Mouse (Mus musculus) midbrain, postnatal 0 days (tissue): ENCODE data around the gene Mrps7. TPM values are rescaled to one million over a fixed set of nuclear protein-coding genes. Genes with fewer than 3 reads are reported as not detected.

ENCODE experiments used
- ATAC-seq: fragments of 200-750 bp; cut with Nextera tagmentation; 2 replicates; pipeline ENCODE4 v1.8.0; 2017; ENCODE audit warnings: moderate number of reproducible peaks, mild to moderate bottlenecking, moderate TSS enrichment, moderate library complexity; ENCODE audit not compliant: low FRiP score
- DNase-seq: peaks from one replicate; pipeline ENCODE4 v3.0.0-alpha.2; 2015; ENCODE audit warnings: low spot score
- H3K27ac ChIP-seq: fragments of 300-500 bp; sonication (generic); 2 replicates; pipeline ENCODE4 v1.5.1; 2014; ENCODE audit warnings: low read depth, mild to moderate bottlenecking, low read length, mixed read lengths
- H3K27me3 ChIP-seq: fragments of 300-500 bp; sonication (generic); 2 replicates; pipeline ENCODE4 v1.6.1; 2014; ENCODE audit warnings: low read length, control low read depth, mixed read lengths; ENCODE audit not compliant: insufficient read depth
- H3K36me3 ChIP-seq: fragments of 300-500 bp; sonication (generic); 2 replicates; pipeline ENCODE4 v1.6.1; 2014; ENCODE audit warnings: low read length, control low read depth, mixed read lengths; ENCODE audit not compliant: insufficient read depth
- H3K4me1 ChIP-seq: fragments of 300-500 bp; sonication (generic); 2 replicates; pipeline ENCODE4 v1.6.1; 2014; ENCODE audit warnings: mild to moderate bottlenecking, control low read depth, antibody characterized with exemption, low read length, mixed read lengths; ENCODE audit not compliant: insufficient read depth
- H3K4me2 ChIP-seq: fragments of 300-500 bp; sonication (generic); 2 replicates; pipeline ENCODE4 v1.6.1; 2014; ENCODE audit warnings: low read depth, mild to moderate bottlenecking, low read length, mixed read lengths; ENCODE audit not compliant: poor library complexity, severe bottlenecking
- H3K4me3 ChIP-seq: fragments of 300-500 bp; sonication (generic); 2 replicates; pipeline ENCODE4 v1.5.1; 2014; ENCODE audit warnings: low read depth, mild to moderate bottlenecking, low read length, moderate library complexity
- H3K9ac ChIP-seq: fragments of 300-500 bp; sonication (generic); replicated peaks from 2 replicates; pipeline ENCODE4 v1.6.1; 2014; ENCODE audit warnings: mild to moderate bottlenecking, low read length, moderate library complexity, mixed read lengths; ENCODE audit not compliant: poor library complexity, severe bottlenecking
- H3K9me3 ChIP-seq: fragments of 300-500 bp; sonication (generic); 2 replicates; pipeline ENCODE4 v1.6.1; 2016; ENCODE audit warnings: low read length, control low read depth
- CTCF ChIP-seq: IDR thresholded peaks from 2 replicates; pipeline ENCODE4 v1.5.1; 2016; ENCODE audit warnings: antibody characterized with exemption, mild to moderate bottlenecking
- WGBS: fragments of 180-500 bp; shearing (Covaris S2); extraction: QIAGEN DNeasy Blood & Tissue Kit; methylation state at CpG from one replicate; pipeline ENCODE4 v1.1.7; 2014; 5-methylcytosine and 5-hydroxymethylcytosine counted together
- polyA plus RNA-seq: library from polyadenylated mRNA; unstranded; fragments of >200 nt; fragmentation: Nextera tagmentation; extraction: Ambion mirVana; gene quantifications from 2 replicates; pipeline ENCODE4 v1.2.1, GENCODE M21; 2015
- total RNA-seq: library from RNA; depleted of rRNA; stranded (reverse); fragments of >200 nt; gene quantifications from 2 replicates; pipeline ENCODE4 v1.2.3, GENCODE M21; 2014

Gene Mrps7
- total and polyA plus RNA-seq, 2 experiments from 2014 or later = 39.6 to 81.8 TPM

- H3K36me3 ChIP-seq = peaks cover 12% of the 10 kb centered on the region; the same call in 1 of the 2 replicates
- H3K27me3 ChIP-seq = no peaks in the 10 kb centered on the region
- peak overlapping the region; percentile 94 for H3K27ac ChIP-seq
- peaks cover 5% of the 10 kb centered on the region for H3K4me1 ChIP-seq
- ATAC-seq = no peak
- peak overlapping the region; percentile 93 for H3K4me2 ChIP-seq
- WGBS = 6% methylated on average over 15 of the region's 15 CpGs
- H3K9me3 ChIP-seq = no peaks in the 10 kb centered on the region
- no peak for TF ChIP-seq CTCF
- peak overlapping the region; percentile 85 for H3K4me3 ChIP-seq
- peak overlapping the region; percentile 99 for H3K9ac ChIP-seq
- no peak for DNase-seq
These were observed 623 bp upstream of the Mrps7 start for GRCm38 (mm10) chr11:115603128-115603475.

- peaks cover 5% of the 10 kb centered on the region for H3K4me1 ChIP-seq
- peaks cover 16% of the 10 kb centered on the region for H3K36me3 ChIP-seq
- DNase-seq (no peak), ATAC-seq (peak; percentile 39)
- no peaks in the 10 kb centered on the region for H3K27me3 ChIP-seq
- TF ChIP-seq CTCF = no peak
- no peaks in the 10 kb centered on the region for H3K9me3 ChIP-seq
- peak overlapping the region; percentile 94 for H3K27ac ChIP-seq
- H3K9ac ChIP-seq = peak overlapping the region; percentile 99
- WGBS = 1% methylated on average over 25 of the region's 26 CpGs
- peak overlapping the region; percentile 85 for H3K4me3 ChIP-seq
- H3K4me2 ChIP-seq = peak overlapping the region; percentile 93
These were observed 575 bp downstream of the Mrps7 start for GRCm38 (mm10) chr11:115604304-115604696.

GRCm38 (mm10) chr11:115606733-115607132 is 3.0 kb downstream of the Mrps7 start:
- ATAC-seq (no peak), DNase-seq (no peak)
- H3K4me3 ChIP-seq = no peak overlapping the region
- H3K4me1 ChIP-seq = peaks cover 5% of the 10 kb centered on the region
- WGBS = 95% methylated on average over 18 of the region's 18 CpGs
- TF ChIP-seq CTCF = no peak
- H3K27me3 ChIP-seq = no peaks in the 10 kb centered on the region
- H3K27ac ChIP-seq = no peak overlapping the region
- no peaks in the 10 kb centered on the region for H3K9me3 ChIP-seq
- peaks cover 19% of the 10 kb centered on the region for H3K36me3 ChIP-seq
- H3K9ac ChIP-seq = no peak overlapping the region
- H3K4me2 ChIP-seq = no peak overlapping the region

GRCm38 (mm10) chr11:115608421-115609399 is 5.0 kb downstream of the Mrps7 start:
- DNase-seq (peak; percentile 73), ATAC-seq (no peak)
- Histone ChIP-seq H3K4me1 (no peaks in the 10 kb centered on the region), H3K27ac (no peak overlapping the region), H3K4me2 (no peak overlapping the region), H3K9ac (no peak overlapping the region), H3K4me3 (no peak overlapping the region), H3K27me3 (no peaks in the 10 kb centered on the region), H3K9me3 (no peaks in the 10 kb centered on the region), H3K36me3 (peaks cover 19% of the 10 kb centered on the region)
- WGBS = 75% methylated on average over 23 of the region's 23 CpGs
- TF ChIP-seq CTCF = no peak

- no peak for DNase-seq
- H3K27ac ChIP-seq = no peak overlapping the region
- no peaks in the 10 kb centered on the region for H3K27me3 ChIP-seq
- no peak overlapping the region for H3K4me2 ChIP-seq
- H3K9me3 ChIP-seq = no peaks in the 10 kb centered on the region
- H3K4me3 ChIP-seq = no peak overlapping the region
- no peaks in the 10 kb centered on the region for H3K4me1 ChIP-seq
- 77% methylated on average over 3 of the region's 3 CpGs for WGBS
- no peak overlapping the region for H3K9ac ChIP-seq
- TF ChIP-seq CTCF = no peak
- ATAC-seq = no peak
- H3K36me3 ChIP-seq = peaks cover 21% of the 10 kb centered on the region
These were observed 5.9 kb downstream of the Mrps7 start for GRCm38 (mm10) chr11:115609576-115609975.

- DNase-seq (no peak), ATAC-seq (no peak)
- Histone ChIP-seq H3K36me3 (peaks cover 30% of the 10 kb centered on the region), H3K27me3 (no peaks in the 10 kb centered on the region), H3K9ac (0 out of 2 replicates have a peak overlapping the region, but pooled peaks have one; percentile 8), H3K4me1 (no peaks in the 10 kb centered on the region), H3K9me3 (no peaks in the 10 kb centered on the region), H3K4me3 (no peak overlapping the region), H3K4me2 (no peak overlapping the region), H3K27ac (no peak overlapping the region)
- TF ChIP-seq CTCF = no peak
- whole genome bisulfite sequencing = 67% methylated on average over 6 of the region's 6 CpGs
These were observed 7.4 kb downstream of the Mrps7 start for GRCm38 (mm10) chr11:115611173-115611572.
